Mouse (Mus musculus) C2C12 (cell line): Measurements from ENCODE around the gene Nckipsd.

ENCODE experiments used
- CTCF ChIP-seq: IDR thresholded peaks from one replicate; pipeline ENCODE4 v1.5.1; 2011; ENCODE audit not compliant: control insufficient read depth, insufficient read depth, insufficient read length
- FOSL1 ChIP-seq: IDR thresholded peaks from one replicate; pipeline ENCODE4 v1.8.0; 2011; ENCODE audit warnings: mild to moderate bottlenecking, low read length; ENCODE audit not compliant: poor library complexity, insufficient read depth, severe bottlenecking
- MAX ChIP-seq: IDR thresholded peaks from one replicate; pipeline ENCODE4 v1.6.1; 2011; ENCODE audit warnings: mild to moderate bottlenecking, control low read depth
- MYOD1 ChIP-seq: IDR thresholded peaks from one replicate; pipeline ENCODE4 v1.6.1; 2011; ENCODE audit warnings: low read depth; ENCODE audit not compliant: control insufficient read depth, insufficient read length
- MYOG ChIP-seq: IDR thresholded peaks from one replicate; pipeline ENCODE4 v1.6.1; 2011; ENCODE audit not compliant: control insufficient read depth, insufficient read length; ENCODE audit errors: extremely low read depth
- USF1 ChIP-seq: IDR thresholded peaks from one replicate; pipeline ENCODE4 v1.6.1; 2011; ENCODE audit warnings: low read depth, mild to moderate bottlenecking, control low read depth, moderate library complexity

- TF ChIP-seq CTCF (no peak), MYOG (no peak), MAX (no peak), MYOD1 (no peak), FOSL1 (no peak), USF1 (no peak)
These were observed 19.7 kb downstream of the Nckipsd start for GRCm38 (mm10) chr9:108827906-108828305.
